Mouse (Mus musculus) embryonic facial prominence, embryonic 14.5 days (tissue): Measurements from ENCODE around the gene Tespa1. TPM values are rescaled to one million over a fixed set of nuclear protein-coding genes. Genes with fewer than 3 reads are reported as not detected.
A peak's percentile ranks its signal among the peaks of the same experiment; 100 is the strongest.
"Not testable (repeated sequence)": the region's sequence is repeated elsewhere in the genome, so short reads cannot be mapped to it uniquely, and the experiment has no call there.

Source experiments
- ATAC-seq: fragments of 200-750 bp; cut with Nextera tagmentation; 2 replicates; pipeline ENCODE4 v1.8.0; 2017; ENCODE audit warnings: low read depth, moderate number of reproducible peaks, moderate TSS enrichment
- DNase-seq: peaks from one replicate; pipeline ENCODE4 v3.0.0-alpha.2; 2015; ENCODE audit warnings: low spot score
- H3K27ac ChIP-seq: fragments of 300-500 bp; sonication (generic); replicated peaks from 2 replicates; pipeline ENCODE4 v1.5.1; 2014; ENCODE audit warnings: low read depth, mild to moderate bottlenecking, low read length, moderate library complexity
- H3K27me3 ChIP-seq: fragments of 300-500 bp; sonication (generic); replicated peaks from 2 replicates; pipeline ENCODE4 v1.6.1; 2014; ENCODE audit warnings: low read length; ENCODE audit not compliant: control insufficient read depth, insufficient read depth
- H3K36me3 ChIP-seq: fragments of 300-500 bp; sonication (generic); 2 replicates; pipeline ENCODE4 v1.6.1; 2014; ENCODE audit warnings: low read length, mixed read lengths; ENCODE audit not compliant: control insufficient read depth, insufficient read depth
- H3K4me1 ChIP-seq: fragments of 300-500 bp; sonication (generic); 2 replicates; pipeline ENCODE4 v1.6.1; 2014; ENCODE audit warnings: antibody characterized with exemption, low read length; ENCODE audit not compliant: control insufficient read depth, insufficient read depth
- H3K4me2 ChIP-seq: fragments of 300-500 bp; sonication (generic); 2 replicates; pipeline ENCODE4 v1.6.1; 2014; ENCODE audit warnings: low read depth, mild to moderate bottlenecking, low read length, moderate library complexity, mixed read lengths
- H3K4me3 ChIP-seq: fragments of 300-500 bp; sonication (generic); 2 replicates; pipeline ENCODE4 v1.5.1; 2014; ENCODE audit warnings: low read depth, mild to moderate bottlenecking, low read length
- H3K9ac ChIP-seq: fragments of 300-500 bp; sonication (generic); 2 replicates; pipeline ENCODE4 v1.6.1; 2014; ENCODE audit warnings: low read depth, mild to moderate bottlenecking, low read length, moderate library complexity, mixed read lengths
- H3K9me3 ChIP-seq: fragments of 300-500 bp; sonication (generic); 2 replicates; pipeline ENCODE4 v1.6.1; 2016; ENCODE audit warnings: low read length; ENCODE audit not compliant: control insufficient read depth
- WGBS: fragments of 180-500 bp; shearing (Covaris S2); extraction: QIAGEN DNeasy Blood & Tissue Kit; methylation state at CpG from one replicate; pipeline ENCODE4 v1.1.7; 2014; 5-methylcytosine and 5-hydroxymethylcytosine counted together
- polyA plus RNA-seq: library from polyadenylated mRNA; unstranded; fragments of >200 nt; fragmentation: Nextera tagmentation; extraction: Ambion mirVana; gene quantifications from 2 replicates; pipeline ENCODE4 v1.2.1, GENCODE M21; 2014

Gene Tespa1
- polyA plus RNA-seq, 1 experiment from 2014 or later: 1.7 TPM

DNA sequence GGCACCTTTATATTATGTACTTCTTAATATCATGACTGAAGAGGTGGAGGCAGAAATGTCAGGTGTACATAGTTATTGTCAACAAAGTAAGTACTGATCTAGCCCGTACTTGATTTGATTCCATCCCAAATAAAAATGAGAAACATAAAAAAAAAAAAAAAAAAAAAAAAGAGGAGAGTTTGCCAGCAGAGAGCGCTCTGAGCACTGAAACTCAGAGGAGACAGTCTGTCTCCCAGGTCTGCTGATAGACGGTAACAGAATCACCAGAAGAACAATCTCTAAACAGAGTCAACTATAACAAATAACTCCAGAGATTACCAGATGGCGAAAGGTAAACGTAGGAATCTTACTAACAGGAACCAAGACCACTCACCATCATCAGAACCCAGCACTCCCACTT is 18.5 kb upstream of the Tespa1 start:
- DNase-seq, H3K27ac ChIP-seq, H3K4me2 ChIP-seq, H3K4me1 ChIP-seq, H3K4me3 ChIP-seq, H3K36me3 ChIP-seq, ATAC-seq, H3K9me3 ChIP-seq, H3K27me3 ChIP-seq, H3K9ac ChIP-seq: not testable (repeated sequence)
- 71% methylated on average over 3 of the region's 5 CpGs for WGBS

- no peak overlapping the region for H3K4me3 ChIP-seq
- no peaks in the 10 kb centered on the region for H3K9me3 ChIP-seq
- DNase-seq (no peak), ATAC-seq (no peak)
- no peak overlapping the region for H3K4me2 ChIP-seq
- no peak overlapping the region for H3K27ac ChIP-seq
- 90% methylated on average over 2 of the region's 2 CpGs for WGBS
- H3K36me3 ChIP-seq: no peaks in the 10 kb centered on the region
- no peaks in the 10 kb centered on the region for H3K4me1 ChIP-seq
- no peak overlapping the region for H3K9ac ChIP-seq
- no peaks in the 10 kb centered on the region for H3K27me3 ChIP-seq
These were observed 11.0 kb upstream of the Tespa1 start for GRCm38 (mm10) chr10:130311534-130312227.

GRCm38 (mm10) chr10:130313531-130313930 is 9.1 kb upstream of the Tespa1 start:
- no peak overlapping the region for H3K9ac ChIP-seq
- WGBS: 88% methylated on average over 1 of the region's 1 CpGs
- H3K27me3 ChIP-seq: no peaks in the 10 kb centered on the region
- ATAC-seq: no peak
- no peaks in the 10 kb centered on the region for H3K9me3 ChIP-seq
- no peaks in the 10 kb centered on the region for H3K36me3 ChIP-seq
- peak; percentile 6 for DNase-seq
- no peak overlapping the region for H3K4me3 ChIP-seq
- H3K27ac ChIP-seq: no peak overlapping the region
- no peaks in the 10 kb centered on the region for H3K4me1 ChIP-seq
- H3K4me2 ChIP-seq: no peak overlapping the region

GRCm38 (mm10) chr10:130314110-130314829 is 8.4 kb upstream of the Tespa1 start:
- Histone ChIP-seq H3K27me3 (no peaks in the 10 kb centered on the region), H3K36me3 (no peaks in the 10 kb centered on the region), H3K9me3 (no peaks in the 10 kb centered on the region), H3K9ac (no peak overlapping the region), H3K4me1 (no peaks in the 10 kb centered on the region), H3K4me2 (no peak overlapping the region), H3K4me3 (no peak overlapping the region), H3K27ac (no peak overlapping the region)
- WGBS: 68% methylated on average over 2 of the region's 2 CpGs
- ATAC-seq: peak; percentile 82; the same call in 1 of the 2 replicates
- DNase-seq: peak; percentile 78

- DNase-seq: no peak
- no peaks in the 10 kb centered on the region for H3K27me3 ChIP-seq
- no peak overlapping the region for H3K4me3 ChIP-seq
- no peak for ATAC-seq
- H3K9ac ChIP-seq: no peak overlapping the region
- H3K4me2 ChIP-seq: no peak overlapping the region
- no peaks in the 10 kb centered on the region for H3K36me3 ChIP-seq
- H3K27ac ChIP-seq: no peak overlapping the region
- H3K9me3 ChIP-seq: no peaks in the 10 kb centered on the region
- H3K4me1 ChIP-seq: no peaks in the 10 kb centered on the region
These were observed 6.8 kb upstream of the Tespa1 start for GRCm38 (mm10) chr10:130315846-130316245.

- Histone ChIP-seq H3K36me3 (no peaks in the 10 kb centered on the region), H3K27ac (no peak overlapping the region), H3K4me1 (no peaks in the 10 kb centered on the region), H3K4me2 (no peak overlapping the region), H3K9me3 (no peaks in the 10 kb centered on the region), H3K9ac (no peak overlapping the region), H3K27me3 (no peaks in the 10 kb centered on the region), H3K4me3 (no peak overlapping the region)
- WGBS: 57% methylated on average over 4 of the region's 4 CpGs
- no peak for ATAC-seq
- DNase-seq: no peak
These were observed 4.0 kb upstream of the Tespa1 start for GRCm38 (mm10) chr10:130318720-130319119.

GRCm38 (mm10) chr10:130320715-130321114 is 2.0 kb upstream of the Tespa1 start:
- ATAC-seq (no peak), DNase-seq (no peak)
- no peak overlapping the region for H3K4me3 ChIP-seq
- no peaks in the 10 kb centered on the region for H3K27me3 ChIP-seq
- H3K36me3 ChIP-seq: no peaks in the 10 kb centered on the region
- no peaks in the 10 kb centered on the region for H3K4me1 ChIP-seq
- H3K9ac ChIP-seq: no peak overlapping the region
- no peak overlapping the region for H3K4me2 ChIP-seq
- 80% methylated on average over 2 of the region's 2 CpGs for WGBS
- no peaks in the 10 kb centered on the region for H3K9me3 ChIP-seq
- no peak overlapping the region for H3K27ac ChIP-seq

GRCm38 (mm10) chr10:130322062-130322461 is 608 bp upstream of the Tespa1 start:
- Histone ChIP-seq H3K9ac (no peak overlapping the region), H3K4me3 (no peak overlapping the region), H3K9me3 (no peaks in the 10 kb centered on the region), H3K27ac (no peak overlapping the region), H3K4me1 (no peaks in the 10 kb centered on the region), H3K4me2 (no peak overlapping the region), H3K36me3 (no peaks in the 10 kb centered on the region), H3K27me3 (no peaks in the 10 kb centered on the region)
- DNase-seq (no peak), ATAC-seq (no peak)

- no peaks in the 10 kb centered on the region for H3K9me3 ChIP-seq
- H3K4me1 ChIP-seq: no peaks in the 10 kb centered on the region
- no peak for DNase-seq
- H3K4me3 ChIP-seq: no peak overlapping the region
- ATAC-seq: no peak
- no peaks in the 10 kb centered on the region for H3K36me3 ChIP-seq
- no peak overlapping the region for H3K9ac ChIP-seq
- no peak overlapping the region for H3K27ac ChIP-seq
- 87% methylated on average over 4 of the region's 4 CpGs for whole genome bisulfite sequencing
- no peaks in the 10 kb centered on the region for H3K27me3 ChIP-seq
- no peak overlapping the region for H3K4me2 ChIP-seq
These were observed 1.6 kb downstream of the Tespa1 start for GRCm38 (mm10) chr10:130324243-130324642.
